Mouse (Mus musculus) olfactory bulb, adult 2 months (tissue): Measurements from ENCODE around the gene Ctso. TPM values are rescaled to one million over a fixed set of nuclear protein-coding genes. Genes with fewer than 3 reads are reported as not detected.

Experiments
- H3K27ac ChIP-seq: fragments of 200-500 bp; 2 replicates; pipeline ENCODE4 v1.5.1; 2012; ENCODE audit warnings: low read depth, low read length; ENCODE audit not compliant: insufficient read depth
- H3K4me1 ChIP-seq: fragments of 200-500 bp; 2 replicates; pipeline ENCODE4 v1.6.1; 2012; ENCODE audit warnings: low read length; ENCODE audit not compliant: control insufficient read depth, insufficient read depth
- H3K4me3 ChIP-seq: fragments of 200-500 bp; 2 replicates; pipeline ENCODE4 v1.5.1; 2012; ENCODE audit warnings: mild to moderate bottlenecking, low read depth, low read length, moderate library complexity; ENCODE audit not compliant: insufficient read depth
- CTCF ChIP-seq: fragments of 200-500 bp; IDR thresholded peaks from 2 replicates; pipeline ENCODE4 v1.5.1; 2012; ENCODE audit warnings: low read depth, mild to moderate bottlenecking, low read length, moderate library complexity; ENCODE audit not compliant: insufficient read depth
- POLR2A ChIP-seq: fragments of 200-500 bp; IDR thresholded peaks from 2 replicates; pipeline ENCODE4 v1.6.1; 2012; ENCODE audit warnings: mild to moderate bottlenecking, low read depth, low read length, moderate library complexity; ENCODE audit not compliant: insufficient read depth
- WGBS: fragments of 180-500 bp; shearing (Covaris S2); methylation state at CpG from one replicate; pipeline ENCODE4 v1.1.7; 2018; 5-methylcytosine and 5-hydroxymethylcytosine counted together
- polyA plus RNA-seq: library from polyadenylated mRNA; stranded (reverse); fragments of >200 nt; gene quantifications from 2 replicates; pipeline ENCODE4 v1.2.4, GENCODE M21; 2012; ENCODE audit warnings: low replicate concordance; ENCODE audit not compliant: missing spikeins, insufficient read depth, insufficient read length

The Ctso gene
- polyA plus RNA-seq, 1 experiment = not detected

GRCm38 (mm10) chr3:81943097-81943496, 10.7 kb downstream of the Ctso start:
- WGBS = 93% methylated on average over 3 of the region's 3 CpGs
- TF ChIP-seq CTCF (no peak), POLR2A (no peak)
- no peak overlapping the region for H3K4me3 ChIP-seq
- H3K27ac ChIP-seq = no peak overlapping the region
- H3K4me1 ChIP-seq = peaks cover 2% of the 10 kb centered on the region; the same call in 1 of the 2 replicates

GRCm38 (mm10) chr3:81944851-81945393, 12.5 kb downstream of the Ctso start:
- no peak for TF ChIP-seq POLR2A
- no peak for TF ChIP-seq CTCF
- 94% methylated on average over 7 of the region's 7 CpGs for WGBS
- Histone ChIP-seq H3K27ac (no peak overlapping the region), H3K4me1 (peaks cover 2% of the 10 kb centered on the region; the same call in 1 of the 2 replicates), H3K4me3 (no peak overlapping the region)

GRCm38 (mm10) chr3:81949048-81949447, 16.6 kb downstream of the Ctso start:
- TF ChIP-seq CTCF (no peak), POLR2A (no peak)
- WGBS = 66% methylated on average over 1 of the region's 1 CpGs
- peaks cover 4% of the 10 kb centered on the region; the same call in 1 of the 2 replicates for H3K4me1 ChIP-seq
- H3K4me3 ChIP-seq = no peak overlapping the region
- no peak overlapping the region for H3K27ac ChIP-seq

- H3K4me1 ChIP-seq = peaks cover 4% of the 10 kb centered on the region; the same call in 1 of the 2 replicates
- WGBS = 55% methylated on average over 2 of the region's 2 CpGs
- H3K27ac ChIP-seq = no peak overlapping the region
- TF ChIP-seq CTCF (no peak), POLR2A (no peak)
- H3K4me3 ChIP-seq = no peak overlapping the region
Measured at GRCm38 (mm10) chr3:81951785-81952184, 19.4 kb downstream of the Ctso start.

GRCm38 (mm10) chr3:81957484-81957883, 25.1 kb downstream of the Ctso start:
- Histone ChIP-seq H3K27ac (no peak overlapping the region), H3K4me1 (peaks cover 4% of the 10 kb centered on the region; the same call in 1 of the 2 replicates), H3K4me3 (no peak overlapping the region)
- 96% methylated on average over 5 of the region's 5 CpGs for WGBS
- TF ChIP-seq POLR2A (no peak), CTCF (no peak)

- H3K4me1 ChIP-seq = no peaks in the 10 kb centered on the region
- TF ChIP-seq POLR2A = no peak
- no peak for TF ChIP-seq CTCF
- WGBS = 95% methylated on average over 5 of the region's 5 CpGs
- H3K4me3 ChIP-seq = no peak overlapping the region
- no peak overlapping the region for H3K27ac ChIP-seq
Measured at GRCm38 (mm10) chr3:81961336-81961735, 28.9 kb downstream of the Ctso start.

GRCm38 (mm10) chr3:81963768-81964167, 31.4 kb downstream of the Ctso start:
- TF ChIP-seq CTCF = no peak
- TF ChIP-seq POLR2A = no peak
- no peak overlapping the region for H3K4me3 ChIP-seq
- no peaks in the 10 kb centered on the region for H3K4me1 ChIP-seq
- 81% methylated on average over 5 of the region's 5 CpGs for WGBS
- no peak overlapping the region for H3K27ac ChIP-seq

GRCm38 (mm10) chr3:81964596-81964995, 32.2 kb downstream of the Ctso start:
- TF ChIP-seq CTCF = no peak
- Histone ChIP-seq H3K4me3 (no peak overlapping the region), H3K27ac (no peak overlapping the region), H3K4me1 (no peaks in the 10 kb centered on the region)
- whole genome bisulfite sequencing = 60% methylated on average over 3 of the region's 3 CpGs

- TF ChIP-seq CTCF = no peak
- no peak for TF ChIP-seq POLR2A
Measured at GRCm38 (mm10) chr3:81975607-81976006, 43.2 kb downstream of the Ctso start.

GRCm38 (mm10) chr3:81976102-81976501, 43.7 kb downstream of the Ctso start, which contains the start of gene Tdo2:
Gene Tdo2 (minus strand): TSS chr3:81976202.
- TF ChIP-seq CTCF (no peak), POLR2A (no peak)
- no peaks in the 10 kb centered on the region for H3K4me1 ChIP-seq
- no peak within 1 kb of the TSS for H3K4me3 ChIP-seq
- H3K27ac ChIP-seq = no peak within 1 kb of the TSS

More at GRCm38 (mm10) chr3:81975607-81976006, 43.2 kb downstream of the Ctso start:
- no peaks in the 10 kb centered on the region for H3K4me1 ChIP-seq
- 55% methylated on average over 4 of the region's 4 CpGs for WGBS
- H3K4me3 ChIP-seq = no peak overlapping the region
- no peak overlapping the region for H3K27ac ChIP-seq
